Mouse (Mus musculus) MEL (cell line): ENCODE results near the gene Mov10l1. TPM values are rescaled to one million over a fixed set of nuclear protein-coding genes. Genes with fewer than 3 reads are reported as not detected.

Experiments
- DNase-seq: peaks from one replicate; pipeline ENCODE4 v3.0.0; 2011; ENCODE audit warnings: low read depth, low spot score
- H3K27ac ChIP-seq: 2 replicates; pipeline ENCODE4 v1.5.1; 2012; ENCODE audit warnings: low read depth, mild to moderate bottlenecking, control low read depth, low read length, moderate library complexity; ENCODE audit not compliant: control insufficient read depth
- H3K27me3 ChIP-seq, 2 experiments: fragments of 150-350 bp in 1 of 2; sonication (generic) in 1 of 2; 2 replicates each; pipeline ENCODE4 v1.6.1; 2012; ENCODE audit warnings: low read length in 2 of 2, mild to moderate bottlenecking in 2 of 2, improper control_type of control experiment in 1 of 2, moderate library complexity in 1 of 2; ENCODE audit not compliant: insufficient read depth in 2 of 2, control insufficient read depth in 1 of 2
- H3K36me3 ChIP-seq, 2 experiments: 2 replicates each; pipeline ENCODE4 v1.6.1; 2012 to 2014; ENCODE audit warnings: low read length in 2 of 2, improper control_type of control experiment in 1 of 2, inconsistent platforms in 1 of 2, mild to moderate bottlenecking in 1 of 2; ENCODE audit not compliant: insufficient read depth in 2 of 2, control insufficient read depth in 1 of 2
- H3K4me1 ChIP-seq, 2 experiments: fragments of 150-350 bp in 1 of 2; sonication (generic) in 1 of 2; 2 replicates each; pipeline ENCODE4 v1.6.1; 2012; ENCODE audit warnings: low read length in 2 of 2, improper control_type of control experiment in 1 of 2, mild to moderate bottlenecking in 1 of 2; ENCODE audit not compliant: insufficient read depth in 2 of 2, control insufficient read depth in 1 of 2
- H3K4me3 ChIP-seq, 2 experiments: fragments of 150-350 bp in 1 of 2; sonication (generic) in 1 of 2; 2 replicates each; pipeline ENCODE4 v1.5.1; 2012; ENCODE audit warnings: low read depth in 2 of 2, low read length in 2 of 2, mild to moderate bottlenecking in 2 of 2, moderate library complexity in 2 of 2, control low read depth in 1 of 2, improper control_type of control experiment in 1 of 2; ENCODE audit not compliant: control insufficient read depth in 1 of 2, insufficient read depth in 1 of 2
- H3K79me2 ChIP-seq: 2 replicates; pipeline ENCODE4 v1.6.1; 2012; ENCODE audit warnings: mild to moderate bottlenecking, low read length, moderate library complexity; ENCODE audit not compliant: control insufficient read depth, poor library complexity, insufficient read depth
- H3K9ac ChIP-seq: 2 replicates; pipeline ENCODE4 v1.6.1; 2012; ENCODE audit warnings: low read depth, mild to moderate bottlenecking, control low read depth, low read length, moderate library complexity; ENCODE audit not compliant: control insufficient read depth, poor library complexity, severe bottlenecking
- H3K9me3 ChIP-seq: fragments of 150-350 bp; sonication (generic); replicated peaks from 2 replicates; pipeline ENCODE4 v1.6.1; 2012; ENCODE audit warnings: mild to moderate bottlenecking, low read length, improper control_type of control experiment, moderate library complexity; ENCODE audit not compliant: insufficient read depth
- BHLHE40 ChIP-seq: IDR thresholded peaks from 2 replicates; pipeline ENCODE4 v1.6.1; 2012; ENCODE audit warnings: low read depth, mild to moderate bottlenecking, inconsistent platforms, low read length, improper control_type of control experiment, borderline replicate concordance
- CHD1 ChIP-seq: IDR thresholded peaks from 2 replicates; pipeline ENCODE4 v1.6.1; 2012; ENCODE audit warnings: low read depth, mild to moderate bottlenecking, inconsistent platforms, low read length, improper control_type of control experiment
- CHD2 ChIP-seq: IDR thresholded peaks from 2 replicates; pipeline ENCODE4 v1.6.1; 2011; ENCODE audit warnings: low read length, improper control_type of control experiment
- CTCF ChIP-seq, 3 experiments: IDR thresholded peaks in 2 of 3; conservative IDR thresholded peaks in 1 of 3; 2 replicates each; pipeline ENCODE4 v1.5.1; 2011 to 2012; ENCODE audit warnings: low read length in 3 of 3, low read depth in 2 of 3, mild to moderate bottlenecking in 2 of 3, improper control_type of control experiment in 1 of 3, inconsistent platforms in 1 of 3, mixed read lengths in 1 of 3, moderate library complexity in 1 of 3; ENCODE audit not compliant: control insufficient read depth in 1 of 3, insufficient read depth in 1 of 3, poor library complexity in 1 of 3, severe bottlenecking in 1 of 3
- ELF1 ChIP-seq: IDR thresholded peaks from 2 replicates; pipeline ENCODE4 v1.6.1; 2014; ENCODE audit warnings: low read depth, mild to moderate bottlenecking, inconsistent platforms, low read length, improper control_type of control experiment, moderate library complexity
- EP300 ChIP-seq, 2 experiments: IDR thresholded peaks; 2 replicates each; pipeline ENCODE4 v1.6.1; 2011; ENCODE audit warnings: improper control_type of control experiment in 2 of 2, low read length in 2 of 2, low read depth in 1 of 2, mild to moderate bottlenecking in 1 of 2
- GABPA ChIP-seq: IDR thresholded peaks from 2 replicates; pipeline ENCODE4 v1.6.1; 2012; ENCODE audit warnings: low read depth, mild to moderate bottlenecking, inconsistent platforms, low read length, improper control_type of control experiment, moderate library complexity
- JUND ChIP-seq: IDR thresholded peaks from 2 replicates; pipeline ENCODE4 v1.6.1; 2011; ENCODE audit warnings: low read depth, mild to moderate bottlenecking, improper control_type of control experiment, low read length
- KAT2A ChIP-seq: conservative IDR thresholded peaks from 2 replicates; pipeline ENCODE4 v1.6.1; 2012; ENCODE audit warnings: low read depth, low read length, improper control_type of control experiment, inconsistent platforms
- MAFK ChIP-seq: IDR thresholded peaks from 2 replicates; pipeline ENCODE4 v1.6.1; 2011; ENCODE audit warnings: low read depth, mild to moderate bottlenecking, low read length, improper control_type of control experiment, borderline replicate concordance
- MAX ChIP-seq: IDR thresholded peaks from 2 replicates; pipeline ENCODE4 v1.6.1; 2011; ENCODE audit warnings: low read length, improper control_type of control experiment
- MEF2A ChIP-seq: IDR thresholded peaks from 2 replicates; pipeline ENCODE4 v1.6.1; 2014; ENCODE audit warnings: low read depth, mild to moderate bottlenecking, inconsistent platforms, low read length, improper control_type of control experiment; ENCODE audit not compliant: poor library complexity, insufficient replicate concordance, severe bottlenecking; ENCODE audit errors: extremely low read depth
- MXI1 ChIP-seq: IDR thresholded peaks from 2 replicates; pipeline ENCODE4 v1.6.1; 2011; ENCODE audit warnings: mild to moderate bottlenecking, low read depth, low read length, improper control_type of control experiment
- MYB ChIP-seq: IDR thresholded peaks from 2 replicates; pipeline ENCODE4 v1.6.1; 2011; ENCODE audit warnings: mild to moderate bottlenecking, low read depth, low read length, improper control_type of control experiment
- MYC ChIP-seq: IDR thresholded peaks from 2 replicates; pipeline ENCODE4 v1.6.1; 2011; ENCODE audit warnings: low read depth, mild to moderate bottlenecking, low read length, improper control_type of control experiment, moderate library complexity
- NRF1 ChIP-seq: IDR thresholded peaks from 2 replicates; pipeline ENCODE4 v1.6.1; 2014; ENCODE audit warnings: low read depth, mild to moderate bottlenecking, inconsistent platforms, low read length, improper control_type of control experiment, moderate library complexity; ENCODE audit not compliant: poor library complexity, insufficient read depth, severe bottlenecking
- POLR2AphosphoS2 ChIP-seq: IDR thresholded peaks from 2 replicates; pipeline ENCODE4 v1.6.1; 2011; ENCODE audit warnings: low read length, improper control_type of control experiment
- POLR2AphosphoS5 ChIP-seq: IDR thresholded peaks from 2 replicates; pipeline ENCODE4 v1.6.1; 2012; ENCODE audit warnings: low read depth, borderline replicate concordance, mild to moderate bottlenecking, inconsistent platforms, low read length, moderate library complexity, mixed read lengths
- RAD21 ChIP-seq: IDR thresholded peaks from 2 replicates; pipeline ENCODE4 v1.6.1; 2011; ENCODE audit warnings: mild to moderate bottlenecking, low read depth, low read length, improper control_type of control experiment
- SIN3A ChIP-seq: IDR thresholded peaks from 2 replicates; pipeline ENCODE4 v1.6.1; 2012; ENCODE audit warnings: low read length, improper control_type of control experiment, inconsistent platforms
- TAL1 ChIP-seq: IDR thresholded peaks from 2 replicates; pipeline ENCODE4 v1.6.1; 2012; ENCODE audit warnings: mild to moderate bottlenecking, inconsistent platforms, low read length, moderate library complexity, mixed read lengths
- TCF12 ChIP-seq: IDR thresholded peaks from 2 replicates; pipeline ENCODE4 v1.6.1; 2014; ENCODE audit warnings: low read depth, mild to moderate bottlenecking, inconsistent platforms, low read length, improper control_type of control experiment, moderate library complexity
- UBTF ChIP-seq: IDR thresholded peaks from 2 replicates; pipeline ENCODE4 v1.6.1; 2012; ENCODE audit warnings: low read depth, mild to moderate bottlenecking, inconsistent platforms, low read length, improper control_type of control experiment, moderate library complexity, borderline replicate concordance; ENCODE audit not compliant: insufficient read depth
- USF1 ChIP-seq: IDR thresholded peaks from 2 replicates; pipeline ENCODE4 v1.6.1; 2014; ENCODE audit warnings: low read depth, mild to moderate bottlenecking, inconsistent platforms, low read length, improper control_type of control experiment, moderate library complexity
- USF2 ChIP-seq, 2 experiments: IDR thresholded peaks; 2 replicates each; pipeline ENCODE4 v1.6.1; 2011 to 2012; ENCODE audit warnings: improper control_type of control experiment in 2 of 2, low read length in 2 of 2, borderline replicate concordance in 1 of 2, inconsistent platforms in 1 of 2, low read depth in 1 of 2, mild to moderate bottlenecking in 1 of 2; ENCODE audit not compliant: insufficient read depth in 1 of 2
- ZC3H11A ChIP-seq: IDR thresholded peaks from 2 replicates; pipeline ENCODE4 v1.6.1; 2012; ENCODE audit warnings: low read depth, mild to moderate bottlenecking, inconsistent platforms, low read length, improper control_type of control experiment
- ZKSCAN1 ChIP-seq: IDR thresholded peaks from 2 replicates; pipeline ENCODE4 v1.6.1; 2012; ENCODE audit warnings: low read depth, mild to moderate bottlenecking, inconsistent platforms, low read length, improper control_type of control experiment, moderate library complexity
- ZMIZ1 ChIP-seq: IDR thresholded peaks from 2 replicates; pipeline ENCODE4 v1.6.1; 2012; ENCODE audit warnings: low read depth, mild to moderate bottlenecking, inconsistent platforms, low read length, improper control_type of control experiment, moderate library complexity
- ZNF384 ChIP-seq: IDR thresholded peaks from 2 replicates; pipeline ENCODE4 v1.6.1; 2012; ENCODE audit warnings: low read depth, mild to moderate bottlenecking, inconsistent platforms, low read length, improper control_type of control experiment
- polyA plus RNA-seq, 2 experiments: library from polyadenylated mRNA; stranded (reverse) in 1 of 2; unstranded in 1 of 2; fragments of >175 nt in 1 of 2; fragments of >200 nt in 1 of 2; gene quantifications; 2 replicates each; pipeline versions ENCODE4 v1.2.1 to v1.2.4; 2012; ENCODE audit warnings: low replicate concordance in 2 of 2, low read depth in 1 of 2; ENCODE audit not compliant: insufficient read length in 2 of 2, insufficient read depth in 1 of 2, missing spikeins in 1 of 2
- total RNA-seq: library from RNA; depleted of rRNA; stranded (reverse); fragments of 300-350 nt; gene quantifications from 2 replicates; pipeline ENCODE4 v1.2.3, GENCODE M21; 2012

Gene Mov10l1
- total and polyA plus RNA-seq, 3 experiments, result not detected

DNA sequence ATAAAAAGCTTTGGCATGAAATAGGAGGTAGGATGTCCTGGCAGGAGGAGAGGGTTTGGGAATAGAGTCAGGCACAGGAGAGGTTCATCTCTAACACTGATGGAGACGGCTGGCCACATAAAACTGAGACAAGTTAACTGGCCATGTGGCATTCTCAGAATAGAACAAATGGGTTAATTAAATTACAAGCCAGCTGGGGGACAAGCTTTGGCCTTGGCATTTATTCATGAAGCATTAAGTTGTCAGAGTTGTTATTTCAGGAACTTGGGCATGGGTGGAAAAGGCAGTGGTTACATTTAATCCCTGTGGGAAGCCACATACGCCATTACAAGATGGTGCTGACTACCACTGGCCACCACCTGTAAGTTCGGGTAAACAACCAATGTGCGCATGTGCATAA is 31.5 kb upstream of the Mov10l1 start:
- no peak for TF ChIP-seq NRF1
- TF ChIP-seq MEF2A, result no peak
- no peak for TF ChIP-seq ZMIZ1
- no peak for TF ChIP-seq KAT2A
- TF ChIP-seq POLR2AphosphoS5, result no peak
- TF ChIP-seq ELF1, result no peak
- no peak for TF ChIP-seq BHLHE40
- TF ChIP-seq USF1, result no peak
- no peak for TF ChIP-seq MAFK
- TF ChIP-seq CHD1, result no peak
- no peak for TF ChIP-seq TAL1
- TF ChIP-seq UBTF, result no peak
- no peak for TF ChIP-seq ZKSCAN1
- no peak for TF ChIP-seq CTCF (IDR thresholded peaks at IDR 0.05 in 2 of 3, conservative IDR thresholded peaks at IDR 0.05 in 1 of 3; ENCODE audit: control insufficient read depth in 1 of 3, insufficient read depth in 1 of 3, low read depth in 2 of 3, low read length in 3 of 3, poor library complexity in 1 of 3, severe bottlenecking in 1 of 3)
- no peak for TF ChIP-seq RAD21
- TF ChIP-seq JUND, result no peak
- no peak for TF ChIP-seq TCF12
- no peak for TF ChIP-seq MYB
- Histone ChIP-seq H3K27ac (no peak overlapping the region), H3K9me3 (no peaks in the 10 kb centered on the region), H3K79me2 (no peaks in the 10 kb centered on the region), H3K36me3 (no peaks in the 10 kb centered on the region), H3K27me3 (peaks cover 0 to 11% of the 10 kb centered on the region in 2 experiments), H3K9ac (no peak overlapping the region), H3K4me1 (no peaks in the 10 kb centered on the region), H3K4me3 (no peak overlapping the region)
- DNase-seq, result no peak

DNA sequence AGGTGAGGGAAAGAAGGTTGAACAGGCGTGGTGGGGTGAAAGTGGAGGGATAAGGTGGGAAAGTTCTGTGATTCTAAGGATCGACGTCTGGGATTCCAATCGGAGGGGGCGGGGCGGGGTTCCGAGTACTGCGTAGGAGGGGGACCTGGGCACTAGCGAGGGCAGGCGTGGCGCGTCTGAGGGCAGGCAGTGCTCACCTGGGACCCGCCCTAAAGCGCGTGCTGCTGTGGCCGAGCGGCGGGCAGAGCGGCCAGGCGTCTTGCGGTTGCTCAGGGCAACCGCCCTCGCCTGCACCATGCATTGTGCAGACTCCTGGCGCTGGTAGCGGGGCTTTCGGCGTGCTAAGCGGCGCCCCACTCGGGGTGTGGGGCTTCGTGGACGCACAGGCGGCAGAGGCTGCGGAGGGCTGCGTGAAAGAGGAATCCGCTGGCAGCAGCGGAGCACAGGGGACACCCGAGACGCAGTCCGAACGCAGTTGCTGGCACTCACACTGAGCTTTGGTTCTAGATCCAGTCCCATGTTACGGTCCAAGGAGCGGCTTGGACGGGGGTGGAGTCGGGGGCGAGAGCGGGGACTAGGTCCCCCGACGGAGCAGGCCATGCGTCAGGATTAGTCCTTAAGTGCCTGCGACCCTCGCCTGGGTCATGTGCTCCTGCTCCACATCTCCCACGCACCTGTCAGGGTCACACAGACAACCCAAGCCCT is 28.2 kb upstream of the Mov10l1 start, which contains the start of gene Ttll8:
TSS of gene Ttll8 (minus strand) at position 51 of the 705 bp plus-strand sequence.
- Histone ChIP-seq H3K4me3 (no peak within 1 kb of the TSS), H3K9me3 (no peaks in the 10 kb centered on the region)
- TF ChIP-seq CHD2 (no peak), EP300 (IDR thresholded peaks at IDR 0.05; ENCODE audit: low read depth in 1 of 2, low read length in 2 of 2) (no peak), GABPA (no peak), CTCF (IDR thresholded peaks at IDR 0.05 in 2 of 3, conservative IDR thresholded peaks at IDR 0.05 in 1 of 3; ENCODE audit: control insufficient read depth in 1 of 3, insufficient read depth in 1 of 3, low read depth in 2 of 3, low read length in 3 of 3, poor library complexity in 1 of 3, severe bottlenecking in 1 of 3) (no peak), MXI1 (no peak), POLR2AphosphoS2 (no peak), USF2 (IDR thresholded peaks at IDR 0.05; ENCODE audit: borderline replicate concordance in 1 of 2, insufficient read depth in 1 of 2, low read depth in 1 of 2, low read length in 2 of 2) (no peak), NRF1 (no peak), ZNF384 (no peak), RAD21 (no peak), SIN3A (no peak), MAFK (no peak), JUND (no peak), ZC3H11A (no peak), MAX (no peak), MYC (no peak)
- TF ChIP-seq, all 39 proteins: peak for 0
- Histone ChIP-seq H3K27me3 (peaks cover 7 to 16% of the 10 kb centered on the region in 2 experiments), H3K36me3 (no peaks in the 10 kb centered on the region), H3K4me1 (no peaks in the 10 kb centered on the region), H3K9ac (no peak within 1 kb of the TSS), H3K27ac (no peak within 1 kb of the TSS), H3K79me2 (no peaks in the 10 kb centered on the region)
- no peak for DNase-seq
